Mouse (Mus musculus): Measurements from ENCODE around the gene Map1lc3a.

The Map1lc3a gene

GRCm38 (mm10) chr2:155287456-155288250 is 11.6 kb downstream of the Map1lc3a start:
- DNase-seq = no peak

- DNase-seq = no peak
These were observed 14.0 kb downstream of the Map1lc3a start for GRCm38 (mm10) chr2:155290066-155290465.

GRCm38 (mm10) chr2:155293382-155293781 is 17.3 kb downstream of the Map1lc3a start:
- no peak for DNase-seq

- no peak for DNase-seq
These were observed 17.8 kb downstream of the Map1lc3a start for GRCm38 (mm10) chr2:155293946-155294345.

GRCm38 (mm10) chr2:155295453-155295852 is 19.4 kb downstream of the Map1lc3a start:
- peak; percentile 29 to 51 for DNase-seq

GRCm38 (mm10) chr2:155299563-155299962 is 23.5 kb downstream of the Map1lc3a start:
- DNase-seq = peak in 1 of 2 experiments; percentile 47

- peak; percentile 31 to 57 for DNase-seq
These were observed 33.0 kb downstream of the Map1lc3a start for GRCm38 (mm10) chr2:155308936-155309592.

GRCm38 (mm10) chr2:155313671-155314070 is 37.6 kb downstream of the Map1lc3a start:
- no peak for DNase-seq

- no peak for DNase-seq
These were observed 42.5 kb downstream of the Map1lc3a start for GRCm38 (mm10) chr2:155318618-155319017.

GRCm38 (mm10) chr2:155320596-155320995 is 44.5 kb downstream of the Map1lc3a start:
- peak in 1 of 2 experiments; percentile 16 for DNase-seq

GRCm38 (mm10) chr2:155326001-155326400 is 49.9 kb downstream of the Map1lc3a start:
- DNase-seq = no peak
